Mouse (Mus musculus): Measurements from ENCODE around the gene Pde4d.

Gene Pde4d

DNA sequence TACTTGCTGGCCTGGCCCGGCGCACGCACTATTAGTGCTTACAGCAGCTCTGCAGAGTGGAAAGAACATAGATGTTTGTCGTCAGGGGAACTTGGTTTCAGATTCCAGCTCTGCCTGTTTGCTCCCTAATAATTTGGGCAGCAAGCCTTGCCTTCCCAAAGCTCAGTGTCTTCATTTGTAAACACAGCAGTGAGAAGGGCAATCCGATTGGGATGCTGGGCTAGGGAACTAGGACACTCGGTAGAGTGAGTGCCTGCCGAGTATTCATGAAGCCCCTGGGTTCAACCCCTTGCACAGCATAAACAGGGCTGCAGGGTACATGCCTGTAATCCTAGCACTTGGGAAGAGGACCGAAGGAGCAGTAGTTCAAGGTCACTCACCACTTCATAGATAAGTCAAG is 1459.4 kb downstream of the Pde4d start:
- in situ Hi-C loops (cut with MseI, MboI): loop anchor here (5.0 kb wide), 1 partner anchor 132 kb away; no protein-coding TSS in a partner anchor

DNA sequence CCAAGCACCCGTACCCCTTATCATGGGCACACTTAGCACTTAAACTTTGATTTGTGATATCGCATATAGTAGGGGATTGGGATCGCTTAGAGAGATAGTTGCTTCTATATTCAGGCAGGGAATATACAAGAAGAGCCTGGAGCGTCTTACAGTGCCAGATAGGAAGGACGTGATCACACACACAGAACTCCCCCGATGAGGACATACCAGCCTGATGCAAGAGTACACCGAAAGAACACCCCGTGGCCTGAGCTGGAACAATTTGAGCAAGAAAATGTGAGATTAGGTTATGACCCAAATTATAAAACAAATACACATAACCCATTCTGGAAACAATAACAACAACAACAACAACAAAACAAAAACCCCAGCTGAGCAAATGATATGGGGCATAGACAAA is 1461.2 kb downstream of the Pde4d start:
- in situ Hi-C loops (cut with MseI, MboI): no loop called here

DNA sequence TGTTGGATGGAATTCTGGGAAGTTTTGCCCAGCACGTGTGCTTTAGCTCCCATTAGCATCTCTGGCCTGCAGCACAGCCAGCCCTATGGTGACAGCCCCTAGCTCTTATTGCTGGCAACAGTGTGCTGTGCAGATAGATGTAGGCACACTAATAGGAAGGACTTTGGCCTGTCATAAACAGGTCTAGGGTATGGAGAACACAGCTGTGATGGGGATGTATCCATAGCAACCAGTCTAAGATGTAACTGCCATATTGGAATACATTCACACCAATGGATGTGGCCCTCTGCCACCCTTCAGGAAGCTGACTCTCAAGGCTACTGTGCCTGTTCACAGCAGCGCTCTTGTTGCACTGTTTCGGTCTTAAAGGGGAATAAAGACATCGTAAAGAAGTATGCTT is 1462.9 kb downstream of the Pde4d start:
- in situ Hi-C loops (cut with MseI, MboI): no loop called here

DNA sequence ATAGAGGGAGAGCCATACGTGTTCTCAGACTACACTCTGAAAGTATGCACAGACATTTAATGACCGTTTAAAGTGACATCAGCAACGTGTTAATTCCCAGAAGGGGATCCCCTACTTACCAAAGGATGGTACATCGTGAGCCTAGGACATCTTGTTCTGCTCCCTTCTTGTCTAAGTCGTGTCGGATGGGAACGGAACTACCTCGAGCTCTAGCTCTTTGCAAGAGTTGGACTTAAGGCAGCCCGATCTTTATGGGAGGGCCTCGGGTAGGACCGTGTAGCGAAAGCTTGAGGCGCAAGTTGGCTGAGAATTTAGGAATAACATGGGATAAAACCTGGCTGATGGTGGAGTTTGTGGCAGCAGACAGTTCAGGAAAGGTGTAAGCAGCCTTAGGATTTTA is 1464.5 kb downstream of the Pde4d start:
- in situ Hi-C loops (cut with MseI, MboI): no loop called here

DNA sequence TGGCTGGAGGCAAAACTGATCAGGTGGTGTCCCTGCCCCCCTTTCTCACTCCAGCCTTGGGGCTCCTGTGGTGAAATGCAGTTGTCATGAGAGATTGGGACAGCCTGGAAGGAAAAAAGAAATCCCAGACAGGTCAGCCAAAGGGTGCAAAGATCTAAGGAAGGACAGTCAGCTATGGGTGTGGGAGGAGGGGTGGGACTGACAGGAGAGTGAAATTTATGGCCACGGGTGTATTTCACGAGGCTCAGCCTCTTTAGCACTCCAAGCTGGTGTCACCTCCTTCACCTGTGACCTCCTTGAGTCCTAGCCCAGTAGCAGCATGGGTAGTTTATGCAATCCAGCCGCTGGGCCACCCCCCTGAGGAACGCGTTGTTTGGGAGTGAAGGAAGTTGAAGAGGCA is 1465.1 kb downstream of the Pde4d start:
- in situ Hi-C loops (cut with MseI, MboI): no loop called here

DNA sequence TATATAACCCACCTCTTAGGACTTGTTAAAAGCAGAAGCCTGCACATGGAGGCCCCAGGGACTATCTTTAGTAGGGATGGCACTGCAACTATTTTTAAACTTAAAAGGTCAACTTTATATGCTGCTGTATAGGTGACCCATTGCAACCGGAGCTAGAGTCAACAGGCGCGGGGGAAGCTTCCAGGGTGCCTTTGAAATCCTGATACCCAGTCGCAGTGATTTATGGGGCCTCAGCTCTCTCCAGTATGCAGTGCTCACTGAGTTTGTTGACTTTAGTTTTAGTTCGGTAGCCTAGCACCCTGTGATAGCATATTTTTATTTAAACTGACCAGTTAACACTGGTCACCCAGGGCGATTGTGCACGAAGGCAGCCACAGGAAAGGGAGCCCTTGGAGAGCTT is 1465.8 kb downstream of the Pde4d start:
- in situ Hi-C loops (cut with MseI, MboI): no loop called here

DNA sequence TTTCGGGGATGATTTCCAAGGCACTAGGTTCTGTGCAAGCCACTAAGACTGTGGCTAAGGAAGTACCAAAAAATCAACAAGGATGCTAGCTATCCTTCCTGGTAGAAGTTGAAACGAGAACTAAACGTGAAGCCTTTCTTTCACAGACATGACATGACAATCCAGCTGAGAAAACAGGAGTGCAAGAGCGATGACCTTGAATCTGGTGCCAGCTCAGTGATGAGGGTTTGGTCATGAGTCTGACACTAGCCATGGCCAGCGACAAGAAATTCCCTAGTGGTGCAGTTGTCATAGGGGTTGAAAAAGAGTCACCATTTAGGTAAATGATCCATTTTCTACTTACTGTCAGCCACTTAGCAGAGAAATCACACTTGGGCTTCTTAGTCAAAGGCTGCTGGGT is 1466.2 kb downstream of the Pde4d start:
- in situ Hi-C loops (cut with MseI, MboI): no loop called here

DNA sequence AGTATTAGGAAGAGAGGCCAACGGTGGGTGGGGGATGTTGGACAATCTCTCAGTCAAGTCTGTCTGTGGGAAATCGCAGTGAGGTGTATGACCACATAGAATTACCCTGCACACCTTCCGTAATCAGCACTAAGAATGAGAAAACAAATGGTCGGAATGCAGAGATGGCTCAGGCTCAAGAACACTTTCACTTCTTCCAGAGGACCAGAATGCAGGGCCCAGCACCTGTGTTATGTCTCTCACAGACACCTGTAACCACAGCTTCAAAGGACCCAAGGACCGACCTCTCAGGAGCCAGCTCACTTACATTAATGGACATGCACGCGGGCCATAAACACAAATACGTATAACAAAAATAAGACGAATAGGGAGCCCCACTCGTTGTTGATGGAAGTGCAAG is 1467.8 kb downstream of the Pde4d start:
- in situ Hi-C loops (cut with MseI, MboI): no loop called here

DNA sequence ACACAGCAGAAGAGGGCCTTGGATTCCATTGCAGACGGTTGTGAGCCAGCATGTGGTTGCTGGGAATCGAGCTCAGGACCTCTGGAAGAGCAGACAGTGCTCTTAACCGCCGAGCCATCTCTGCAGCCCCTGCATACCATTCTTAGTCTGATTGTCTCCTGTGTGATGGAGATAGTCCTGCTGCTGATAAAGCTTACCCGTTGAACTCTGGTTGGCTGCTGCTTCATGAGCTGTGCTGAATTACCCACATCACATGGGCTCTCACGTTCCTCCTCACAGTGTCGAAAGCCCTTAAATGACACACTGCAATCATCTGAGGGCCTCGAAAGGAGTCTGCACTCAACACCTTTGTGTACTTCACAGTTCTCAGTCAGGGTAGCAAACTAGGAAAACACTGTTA is 1468.9 kb downstream of the Pde4d start:
- in situ Hi-C loops (cut with MseI, MboI): no loop called here

DNA sequence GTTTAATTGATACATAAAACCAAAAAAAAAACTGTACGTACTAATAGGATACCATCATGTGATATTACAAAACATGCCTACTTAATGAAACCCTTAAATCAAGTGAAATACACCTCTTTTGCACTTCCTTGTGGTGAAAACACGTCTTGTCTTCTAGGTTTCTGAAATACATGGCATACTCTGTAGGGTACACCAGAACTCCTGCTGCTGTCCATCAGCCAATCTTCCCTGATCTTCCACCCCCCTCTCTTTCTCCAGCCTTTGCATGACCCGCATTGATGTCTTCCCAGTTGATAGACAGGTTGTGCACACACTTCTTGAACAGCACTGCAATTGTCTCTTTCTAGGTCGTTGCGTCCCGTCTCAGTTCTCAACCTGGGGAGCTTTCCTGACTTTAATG is 1470.5 kb downstream of the Pde4d start:
- in situ Hi-C loops (cut with MseI, MboI): loop anchor here (5.0 kb wide), 1 partner anchor 97 kb away; no protein-coding TSS in a partner anchor

DNA sequence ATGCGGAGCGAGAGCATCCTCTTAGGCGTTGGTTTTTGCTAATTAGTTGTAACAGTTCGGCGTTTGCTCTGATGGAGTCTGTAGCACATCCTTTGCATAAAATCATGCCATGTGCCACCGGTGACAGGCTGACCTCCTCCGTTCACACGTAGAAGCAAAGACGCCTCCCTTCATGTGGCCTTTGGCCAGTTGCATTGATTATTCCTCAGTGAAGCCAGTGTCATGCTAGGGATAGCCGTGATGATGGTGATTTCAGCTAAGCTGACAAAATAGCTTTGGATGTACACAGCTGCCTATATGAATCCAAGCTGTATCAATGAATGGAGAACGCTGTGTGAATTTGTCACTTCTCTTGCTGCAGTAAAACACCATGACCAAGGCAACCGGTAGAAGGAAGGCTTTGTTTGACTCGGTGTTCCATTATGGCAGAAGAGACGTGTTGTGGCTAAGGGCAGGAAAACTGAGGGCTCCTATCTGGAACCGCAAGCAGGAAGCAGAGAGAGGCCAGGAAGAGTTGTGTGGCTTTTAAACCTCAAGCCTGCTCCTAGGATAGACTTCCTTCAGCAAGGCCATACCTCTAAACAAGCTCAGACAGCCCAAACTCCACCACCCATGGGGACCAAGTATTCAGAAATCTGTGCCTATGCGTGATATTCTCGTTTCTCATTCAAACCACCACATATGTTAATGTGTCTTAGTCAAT is 1471.7 kb downstream of the Pde4d start:
- in situ Hi-C loops (cut with MseI, MboI): loop anchor here (5.0 kb wide), 1 partner anchor 96 kb away; no protein-coding TSS in a partner anchor

DNA sequence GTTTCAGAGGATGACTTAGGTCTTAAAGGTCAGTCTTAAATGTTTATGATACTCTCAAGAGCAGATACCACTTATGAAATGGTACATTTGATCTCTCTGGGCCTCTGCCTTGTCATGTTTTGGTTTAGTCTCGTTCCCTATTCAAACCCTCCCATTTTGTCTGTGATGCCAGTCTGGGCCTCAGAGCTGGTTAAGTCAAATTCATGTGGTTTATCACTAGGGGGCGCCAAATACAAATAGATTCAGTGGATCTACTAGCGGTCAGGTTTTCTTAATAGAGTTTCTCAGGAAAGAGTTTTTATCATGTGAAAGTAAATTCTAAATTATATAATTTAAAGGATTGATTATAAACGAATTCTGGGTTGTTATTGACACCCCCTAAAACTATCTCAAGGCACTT is 1472.5 kb downstream of the Pde4d start:
- in situ Hi-C loops (cut with MseI, MboI): loop anchor here (5.0 kb wide), 1 partner anchor 95 kb away; no protein-coding TSS in a partner anchor

DNA sequence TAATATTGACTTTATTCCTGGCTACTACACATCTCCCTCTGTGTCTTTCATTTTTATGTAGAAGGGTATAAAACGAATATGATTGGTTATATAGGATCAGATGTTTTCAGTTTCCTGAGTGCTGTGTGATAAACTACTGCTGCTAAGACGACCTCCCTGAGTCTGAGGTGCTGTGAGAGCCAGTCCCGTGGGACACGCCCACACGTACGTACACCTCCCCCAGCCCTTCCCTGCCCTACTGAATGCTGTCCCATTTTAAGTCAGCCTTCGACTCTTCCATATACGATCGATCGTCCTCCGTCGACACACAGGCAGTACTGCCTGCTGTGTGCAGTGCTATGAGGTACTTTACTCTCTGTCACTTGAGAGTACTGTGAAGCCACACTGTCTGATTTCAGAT is 1473.0 kb downstream of the Pde4d start:
- in situ Hi-C loops (cut with MseI, MboI): loop anchor here (5.0 kb wide), 1 partner anchor 95 kb away; no protein-coding TSS in a partner anchor

DNA sequence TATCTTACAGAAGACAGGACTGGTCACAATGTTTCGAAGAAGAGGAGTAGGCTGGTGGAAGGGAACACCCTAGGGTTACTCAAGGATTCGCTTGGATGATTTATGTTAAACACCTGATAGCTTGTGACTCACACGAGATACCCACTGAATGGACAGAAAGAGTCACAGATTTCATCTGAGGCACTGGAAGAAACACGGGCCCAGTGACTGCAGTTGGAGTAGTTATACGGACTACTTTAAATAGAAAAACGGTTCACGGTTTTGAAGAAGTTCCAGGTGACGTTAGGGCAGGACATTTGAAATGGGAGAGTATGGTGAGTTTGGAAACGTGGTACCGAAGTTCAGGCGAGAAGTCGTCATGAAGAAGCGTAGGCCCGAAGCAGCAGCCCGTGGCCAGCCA is 1475.0 kb downstream of the Pde4d start:
- in situ Hi-C loops (cut with MseI, MboI): loop anchor here (5.0 kb wide), 1 partner anchor 93 kb away; no protein-coding TSS in a partner anchor

DNA sequence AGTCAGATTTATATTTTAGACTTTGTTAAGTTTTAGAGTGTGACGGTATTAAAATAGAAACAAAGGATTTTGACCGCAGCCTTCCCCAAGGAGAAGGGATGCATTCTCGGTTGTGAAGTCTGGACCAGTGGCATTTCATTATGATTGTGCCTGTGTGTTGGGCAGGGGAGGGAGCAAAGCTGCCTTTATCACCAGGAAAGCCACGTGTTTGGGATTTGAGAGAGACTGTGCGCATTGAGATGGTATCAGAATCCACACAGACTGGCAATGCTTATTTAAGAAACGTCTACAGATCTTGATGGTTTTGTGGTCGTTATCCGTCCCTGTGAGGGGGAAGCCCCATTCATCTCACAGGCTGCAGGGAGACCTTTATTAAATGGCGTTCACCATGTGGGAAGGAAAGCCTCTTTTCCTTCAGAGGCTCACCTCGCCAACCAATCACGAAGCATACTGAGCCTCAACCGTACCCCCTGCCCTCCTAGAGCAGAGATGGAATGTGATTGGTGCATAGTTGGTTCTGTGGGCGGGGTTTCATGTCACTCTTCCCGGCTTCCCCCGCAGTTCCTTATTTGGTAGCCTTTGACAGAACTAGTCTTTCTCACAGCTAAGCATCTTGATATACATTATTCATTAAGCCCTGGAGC is 1476.7 kb downstream of the Pde4d start:
- in situ Hi-C loops (cut with MseI, MboI): no loop called here

DNA sequence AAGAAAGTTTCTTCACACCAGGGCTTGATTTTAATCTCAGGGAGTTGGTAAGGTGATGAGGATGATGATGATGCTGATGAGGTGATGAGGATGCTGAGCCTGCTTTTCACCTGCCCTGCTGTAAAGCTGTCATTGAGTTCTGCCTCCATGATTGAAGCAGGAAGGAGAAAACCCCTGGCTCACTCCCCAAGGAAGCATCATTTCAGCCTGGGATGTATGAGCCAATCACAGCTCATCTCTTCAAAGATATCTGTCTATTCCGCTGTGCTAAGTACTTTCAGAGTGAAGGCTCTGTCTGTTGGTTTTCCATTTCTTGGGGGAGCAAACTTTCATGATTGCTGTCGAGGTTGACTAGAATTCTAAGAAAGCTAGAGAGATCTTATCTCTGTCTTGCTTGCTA is 1478.0 kb downstream of the Pde4d start:
- in situ Hi-C loops (cut with MseI, MboI): no loop called here

DNA sequence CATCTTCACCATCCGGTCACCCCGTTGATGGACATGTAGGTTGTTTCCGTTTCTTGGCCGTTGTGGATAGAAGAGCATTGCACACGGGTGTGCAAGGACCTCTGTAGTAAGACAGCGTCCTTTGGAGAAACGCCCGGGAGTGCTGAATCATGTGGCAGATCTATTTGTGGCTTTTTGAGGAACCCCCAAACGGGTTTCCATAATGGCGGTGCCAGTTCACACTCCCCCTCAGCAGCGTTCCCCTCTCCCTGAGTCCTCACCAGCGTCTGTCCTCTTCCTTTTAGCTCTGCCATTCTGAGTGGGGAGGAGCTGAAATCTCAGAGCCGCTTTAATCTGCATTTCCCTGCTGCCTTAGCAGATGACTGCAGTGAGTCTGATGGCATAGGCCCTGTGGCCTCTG is 1482.9 kb downstream of the Pde4d start:
- in situ Hi-C loops (cut with MseI, MboI): no loop called here

DNA sequence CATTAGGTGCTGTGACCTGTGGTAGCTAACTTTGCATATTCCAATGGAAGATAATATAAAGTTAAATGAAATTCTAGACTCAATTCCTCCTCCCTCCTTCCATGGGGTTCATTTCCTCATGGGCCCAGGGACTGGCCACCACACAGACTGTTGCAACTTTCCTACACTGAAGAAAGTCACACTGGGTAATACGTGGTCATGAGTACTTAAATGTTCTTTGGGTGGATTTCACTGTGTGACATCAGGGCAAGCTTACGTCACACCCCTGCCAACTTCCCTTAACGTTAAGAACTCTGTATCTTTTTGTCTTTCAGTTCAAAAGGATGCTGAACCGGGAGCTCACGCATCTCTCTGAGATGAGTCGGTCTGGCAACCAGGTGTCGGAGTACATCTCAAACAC is 1483.8 kb downstream of the Pde4d start:
- in situ Hi-C loops (cut with MseI, MboI): no loop called here

DNA sequence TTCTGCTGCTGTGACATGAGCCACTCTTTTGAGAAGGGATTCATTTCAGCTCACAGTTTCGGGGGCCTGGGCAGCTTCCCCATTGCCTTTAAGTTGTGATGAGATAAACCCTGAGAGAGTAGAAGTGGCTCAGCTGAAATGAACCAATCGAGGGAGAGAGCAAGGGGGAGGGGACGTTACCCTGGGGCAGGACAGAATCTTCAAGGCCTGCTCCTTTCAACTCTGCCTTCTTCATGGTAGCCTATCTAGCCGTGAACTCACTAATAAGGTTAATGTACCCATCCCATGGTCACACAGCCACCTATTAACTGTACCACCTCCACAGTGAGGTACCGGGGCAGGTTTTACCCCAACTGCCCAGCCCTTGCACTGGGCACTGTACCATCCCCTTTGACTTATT is 1487.1 kb downstream of the Pde4d start:
- in situ Hi-C loops (cut with MseI, MboI): no loop called here

DNA sequence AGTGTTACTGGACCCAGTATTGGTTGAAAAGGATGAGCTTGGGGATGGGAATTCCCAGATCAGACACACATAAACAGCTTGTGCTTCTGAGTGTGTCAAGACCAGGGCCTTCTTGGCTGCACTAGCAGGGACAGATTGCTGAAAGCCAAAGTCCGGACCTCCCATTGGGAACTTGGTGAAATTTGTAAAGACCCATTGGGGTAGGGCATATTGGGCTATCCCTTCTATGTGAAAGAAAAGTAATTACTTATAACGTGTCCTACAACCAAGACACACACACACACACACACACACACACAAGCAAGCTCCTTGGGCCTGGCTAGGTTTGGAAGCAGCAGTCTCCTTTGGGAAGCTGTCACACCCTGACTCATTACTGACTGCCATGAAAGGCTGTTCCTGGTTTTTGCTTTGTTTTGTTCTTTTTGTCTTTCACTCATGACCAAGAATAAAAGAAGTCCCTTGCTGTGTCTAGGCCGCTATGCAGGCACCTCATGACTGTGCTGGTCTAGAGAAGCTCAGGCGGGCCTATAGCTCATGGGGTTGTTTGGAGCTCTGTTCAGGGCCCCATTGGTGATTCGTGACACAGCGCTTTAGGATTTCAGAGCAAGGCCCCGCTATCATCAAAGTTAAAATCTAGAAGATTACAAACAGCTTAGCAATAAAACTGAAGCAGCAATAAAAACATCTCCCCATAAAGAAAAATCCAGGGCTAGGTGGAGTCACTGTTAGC is 1495.2 kb downstream of the Pde4d start:
- in situ Hi-C loops (cut with MseI, MboI): no loop called here

DNA sequence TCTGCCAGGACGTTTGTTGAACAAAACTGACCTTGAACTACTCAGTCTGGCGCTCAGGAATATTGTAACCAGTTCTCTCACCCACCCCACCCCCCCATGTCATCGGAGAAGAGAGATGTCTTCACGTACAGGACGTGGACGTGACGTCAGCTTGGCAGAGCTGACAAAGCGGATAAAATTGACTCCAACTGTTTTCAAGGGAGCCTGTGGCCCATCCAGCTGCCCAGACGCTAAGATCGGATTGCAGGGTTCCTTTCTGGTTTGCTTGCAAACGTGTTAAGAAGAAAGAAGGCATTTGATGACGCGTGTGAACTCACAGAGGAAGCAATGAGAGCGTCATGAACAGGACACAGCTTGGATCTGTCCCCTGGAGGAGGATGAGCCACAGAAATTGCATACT is 1501.7 kb downstream of the Pde4d start:
- in situ Hi-C loops (cut with MseI, MboI): no loop called here

DNA sequence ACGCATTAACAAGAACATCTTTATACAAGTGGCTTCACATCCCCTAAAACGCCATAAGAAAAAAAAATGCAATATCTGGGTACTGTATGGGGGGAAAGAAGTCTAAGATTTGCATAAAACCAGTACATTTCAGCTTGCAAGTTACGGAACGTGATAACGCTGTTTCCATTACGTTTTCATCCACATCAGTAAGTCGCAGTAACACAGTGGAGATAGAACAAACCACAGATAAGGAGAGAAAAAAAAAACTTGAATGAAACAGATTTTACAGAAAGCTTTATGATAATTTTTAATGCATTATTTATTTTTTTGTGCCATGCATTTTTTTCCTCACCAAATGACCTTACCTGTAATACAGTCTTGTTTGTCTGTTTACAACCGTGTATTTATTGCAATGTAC is 1504.4 kb downstream of the Pde4d start:
- in situ Hi-C loops (cut with MseI, MboI): no loop called here

DNA sequence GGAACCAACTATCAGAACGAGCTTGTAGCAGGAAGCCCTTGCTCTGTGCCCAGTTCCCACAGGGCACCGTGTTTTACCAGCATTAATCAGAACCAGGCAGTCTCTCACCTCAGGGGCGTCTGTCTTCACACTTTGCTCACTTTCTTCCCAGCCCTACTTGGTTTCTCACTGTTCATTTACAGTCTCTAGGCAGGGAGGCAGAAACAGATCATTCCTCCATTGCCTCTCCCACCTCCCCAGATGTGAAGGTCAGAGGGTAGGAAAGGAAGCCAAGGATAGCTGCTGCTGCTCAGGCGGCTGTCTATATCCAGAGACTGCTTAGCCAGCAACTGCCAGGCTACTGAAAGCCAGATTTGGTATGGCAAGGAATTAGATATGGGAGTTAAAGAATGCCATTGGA is 1508.2 kb downstream of the Pde4d start:
- in situ Hi-C loops (cut with MseI, MboI): no loop called here

All from mouse trophoblast stem cell (cell line).